Mouse (Mus musculus) heart, embryonic 15.5 days (tissue): ENCODE measurements around the gene Fkbp11. TPM values are rescaled to one million over a fixed set of nuclear protein-coding genes. Genes with fewer than 3 reads are reported as not detected.
"Not testable (repeated sequence)": the region's sequence is repeated elsewhere in the genome, so short reads cannot be mapped to it uniquely, and the experiment has no call there.

ENCODE experiments used
- ATAC-seq: fragments of 200-750 bp; cut with Nextera tagmentation; replicated peaks from 2 replicates; pipeline ENCODE4 v1.8.0; 2017; ENCODE audit warnings: low read depth, moderate TSS enrichment; ENCODE audit not compliant: insufficient number of reproducible peaks, insufficient read depth, low FRiP score
- H3K27ac ChIP-seq: fragments of 300-500 bp; sonication (generic); 2 replicates; pipeline ENCODE4 v1.5.1; 2015; ENCODE audit warnings: mild to moderate bottlenecking, inconsistent platforms
- H3K27me3 ChIP-seq: fragments of 300-500 bp; sonication (generic); 2 replicates; pipeline ENCODE4 v1.6.1; 2015; ENCODE audit warnings: inconsistent platforms
- H3K36me3 ChIP-seq: fragments of 300-500 bp; sonication (generic); 2 replicates; pipeline ENCODE4 v1.6.1; 2015; ENCODE audit warnings: mild to moderate bottlenecking, inconsistent platforms
- H3K4me1 ChIP-seq: fragments of 300-500 bp; sonication (generic); replicated peaks from 2 replicates; pipeline ENCODE4 v1.6.1; 2015; ENCODE audit warnings: inconsistent platforms
- H3K4me2 ChIP-seq: fragments of 300-500 bp; sonication (generic); 2 replicates; pipeline ENCODE4 v1.6.1; 2015; ENCODE audit warnings: inconsistent platforms, mild to moderate bottlenecking, moderate library complexity
- H3K4me3 ChIP-seq: fragments of 300-500 bp; sonication (generic); 2 replicates; pipeline ENCODE4 v1.5.1; 2015; ENCODE audit warnings: mild to moderate bottlenecking, inconsistent platforms
- H3K9ac ChIP-seq: fragments of 300-500 bp; sonication (generic); 2 replicates; pipeline ENCODE4 v1.6.1; 2015; ENCODE audit warnings: mild to moderate bottlenecking, inconsistent platforms
- H3K9me3 ChIP-seq: fragments of 300-500 bp; sonication (generic); replicated peaks from 2 replicates; pipeline ENCODE4 v1.6.1; 2016; ENCODE audit warnings: inconsistent platforms
- whole genome bisulfite sequencing: fragments of 180-500 bp; shearing (Covaris S2); methylation state at CpG from one replicate; pipeline ENCODE4 v1.1.7; 2015; ENCODE audit warnings: mixed read lengths; 5-methylcytosine and 5-hydroxymethylcytosine counted together
- polyA plus RNA-seq: library from polyadenylated mRNA; unstranded; fragments of >200 nt; fragmentation: Nextera tagmentation; extraction: Ambion mirVana; gene quantifications from 2 replicates; pipeline ENCODE4 v1.2.1, GENCODE M21; 2015

Gene Fkbp11
- polyA plus RNA-seq, 1 experiment from 2014 or later, result 20.9 TPM

GRCm38 (mm10) chr15:98762670-98763529 lies 34.9 kb upstream of the Fkbp11 start, which contains the start of gene Arf3:
Arf3 (minus strand) TSS chr15:98763214.
- H3K9me3 ChIP-seq, result no peaks in the 10 kb centered on the region
- 0 out of 2 replicates have a peak, but pooled peaks cover 3% of the 10 kb centered on the region for H3K36me3 ChIP-seq
- peak; percentile 94 for ATAC-seq
- 0 out of 2 replicates have a peak, but pooled peaks cover 19% of the 10 kb centered on the region for H3K27me3 ChIP-seq
- peak within 1 kb of the TSS; percentile 79 for H3K27ac ChIP-seq
- H3K4me3 ChIP-seq, result peak within 1 kb of the TSS; percentile 85
- peak within 1 kb of the TSS; percentile 88 for H3K9ac ChIP-seq
- WGBS, result under 1% methylated on average over 74 of the region's 76 CpGs
- H3K4me1 ChIP-seq, result peaks cover 14% of the 10 kb centered on the region
- peak within 1 kb of the TSS; percentile 83 for H3K4me2 ChIP-seq

GRCm38 (mm10) chr15:98762201-98762621 lies 34.2 kb upstream of the Fkbp11 start:
- WGBS, result under 1% methylated on average over 23 of the region's 24 CpGs
- Histone ChIP-seq H3K36me3 (0 out of 2 replicates have a peak, but pooled peaks cover 3% of the 10 kb centered on the region), H3K9me3 (no peaks in the 10 kb centered on the region), H3K4me2 (peak overlapping the region; percentile 83), H3K27ac (peak overlapping the region; percentile 79), H3K4me3 (peak overlapping the region; percentile 85), H3K9ac (peak overlapping the region; percentile 88), H3K4me1 (peaks cover 14% of the 10 kb centered on the region), H3K27me3 (0 out of 2 replicates have a peak, but pooled peaks cover 19% of the 10 kb centered on the region)
- peak; percentile 86 for ATAC-seq

- WGBS, result 58% methylated on average over 2 of the region's 2 CpGs
- Histone ChIP-seq H3K4me3 (no peak overlapping the region), H3K4me2 (no peak overlapping the region), H3K9ac (no peak overlapping the region), H3K27ac (no peak overlapping the region), H3K9me3 (no peaks in the 10 kb centered on the region), H3K36me3 (no peaks in the 10 kb centered on the region), H3K27me3 (no peaks in the 10 kb centered on the region), H3K4me1 (peaks cover 4% of the 10 kb centered on the region; the same call in 1 of the 2 replicates)
- ATAC-seq, result no peak
These were observed 26.1 kb upstream of the Fkbp11 start for GRCm38 (mm10) chr15:98754125-98754524.

GRCm38 (mm10) chr15:98753021-98753423 lies 25.0 kb upstream of the Fkbp11 start:
- 57% methylated on average over 8 of the region's 8 CpGs for WGBS
- H3K9ac ChIP-seq, result no peak overlapping the region
- no peak overlapping the region for H3K4me3 ChIP-seq
- H3K36me3 ChIP-seq, result no peaks in the 10 kb centered on the region
- H3K4me1 ChIP-seq, result peaks cover 4% of the 10 kb centered on the region; the same call in 1 of the 2 replicates
- no peaks in the 10 kb centered on the region for H3K9me3 ChIP-seq
- no peak overlapping the region for H3K4me2 ChIP-seq
- no peak overlapping the region for H3K27ac ChIP-seq
- no peak for ATAC-seq
- no peaks in the 10 kb centered on the region for H3K27me3 ChIP-seq

- no peaks in the 10 kb centered on the region for H3K27me3 ChIP-seq
- peaks cover 25% of the 10 kb centered on the region for H3K4me1 ChIP-seq
- no peak overlapping the region for H3K4me2 ChIP-seq
- H3K4me3 ChIP-seq, result no peak overlapping the region
- no peak overlapping the region for H3K9ac ChIP-seq
- H3K27ac ChIP-seq, result no peak overlapping the region
- WGBS, result 97% methylated on average over 2 of the region's 2 CpGs
- no peaks in the 10 kb centered on the region for H3K36me3 ChIP-seq
- H3K9me3 ChIP-seq, result no peaks in the 10 kb centered on the region
- ATAC-seq, result no peak
These were observed 21.1 kb upstream of the Fkbp11 start for GRCm38 (mm10) chr15:98749093-98749492.

GRCm38 (mm10) chr15:98747296-98747695 lies 19.3 kb upstream of the Fkbp11 start:
- Histone ChIP-seq H3K27ac (no peak overlapping the region), H3K9me3 (no peaks in the 10 kb centered on the region), H3K4me1 (peaks cover 25% of the 10 kb centered on the region), H3K36me3 (no peaks in the 10 kb centered on the region), H3K27me3 (no peaks in the 10 kb centered on the region), H3K9ac (no peak overlapping the region), H3K4me3 (no peak overlapping the region), H3K4me2 (no peak overlapping the region)
- 82% methylated on average over 6 of the region's 6 CpGs for WGBS
- no peak for ATAC-seq

GRCm38 (mm10) chr15:98746344-98746965 lies 18.5 kb upstream of the Fkbp11 start:
- H3K4me1 ChIP-seq, result peaks cover 25% of the 10 kb centered on the region
- H3K4me3 ChIP-seq, result no peak overlapping the region
- H3K9me3 ChIP-seq, result no peaks in the 10 kb centered on the region
- H3K27ac ChIP-seq, result no peak overlapping the region
- no peaks in the 10 kb centered on the region for H3K27me3 ChIP-seq
- peaks cover 3% of the 10 kb centered on the region for H3K36me3 ChIP-seq
- 54% methylated on average over 10 of the region's 10 CpGs for WGBS
- ATAC-seq, result no peak
- H3K9ac ChIP-seq, result no peak overlapping the region
- H3K4me2 ChIP-seq, result no peak overlapping the region

- H3K4me3 ChIP-seq, ATAC-seq, H3K4me2 ChIP-seq, H3K27ac ChIP-seq, H3K9me3 ChIP-seq, H3K9ac ChIP-seq, H3K27me3 ChIP-seq: not testable (repeated sequence)
- peaks cover 27% of the 10 kb centered on the region for H3K36me3 ChIP-seq
- peaks cover 25% of the 10 kb centered on the region for H3K4me1 ChIP-seq
- 80% methylated on average over 3 of the region's 3 CpGs for WGBS
These were observed 15.9 kb upstream of the Fkbp11 start for GRCm38 (mm10) chr15:98743863-98744262.

GRCm38 (mm10) chr15:98742766-98743428 lies 14.9 kb upstream of the Fkbp11 start:
- no peak for ATAC-seq
- H3K36me3 ChIP-seq, result peaks cover 30% of the 10 kb centered on the region
- H3K27ac ChIP-seq, result 0 out of 2 replicates have a peak overlapping the region, but pooled peaks have one; percentile 10
- 84% methylated on average over 8 of the region's 8 CpGs for WGBS
- H3K4me1 ChIP-seq, result peaks cover 25% of the 10 kb centered on the region
- no peaks in the 10 kb centered on the region for H3K27me3 ChIP-seq
- no peaks in the 10 kb centered on the region for H3K9me3 ChIP-seq
- no peak overlapping the region for H3K9ac ChIP-seq
- H3K4me3 ChIP-seq, result no peak overlapping the region
- no peak overlapping the region for H3K4me2 ChIP-seq

GRCm38 (mm10) chr15:98740219-98740618 lies 12.2 kb upstream of the Fkbp11 start:
- WGBS, result 88% methylated on average over 8 of the region's 8 CpGs
- Histone ChIP-seq H3K4me1 (peaks cover 9% of the 10 kb centered on the region), H3K27me3 (no peaks in the 10 kb centered on the region)

GRCm38 (mm10) chr15:98738796-98739195 lies 10.8 kb upstream of the Fkbp11 start:
- Histone ChIP-seq H3K9me3 (no peaks in the 10 kb centered on the region), H3K36me3 (peaks cover 50% of the 10 kb centered on the region), H3K9ac (no peak overlapping the region), H3K4me1 (peaks cover 6% of the 10 kb centered on the region), H3K4me3 (no peak overlapping the region), H3K4me2 (no peak overlapping the region), H3K27me3 (no peaks in the 10 kb centered on the region), H3K27ac (no peak overlapping the region)
- ATAC-seq, result no peak
- WGBS, result 69% methylated on average over 4 of the region's 4 CpGs

More at GRCm38 (mm10) chr15:98740219-98740618, 12.2 kb upstream of the Fkbp11 start:
- peaks cover 50% of the 10 kb centered on the region for H3K36me3 ChIP-seq
- H3K9ac ChIP-seq, result no peak overlapping the region
- no peak overlapping the region for H3K27ac ChIP-seq
- no peak for ATAC-seq
- H3K4me2 ChIP-seq, result no peak overlapping the region
- H3K4me3 ChIP-seq, result no peak overlapping the region
- H3K9me3 ChIP-seq, result no peaks in the 10 kb centered on the region
